Mouse (Mus musculus): ENCODE results near the gene Cldn4.
A peak's percentile ranks its signal among the peaks of the same experiment; 100 is the strongest.

Cldn4 gene

DNA sequence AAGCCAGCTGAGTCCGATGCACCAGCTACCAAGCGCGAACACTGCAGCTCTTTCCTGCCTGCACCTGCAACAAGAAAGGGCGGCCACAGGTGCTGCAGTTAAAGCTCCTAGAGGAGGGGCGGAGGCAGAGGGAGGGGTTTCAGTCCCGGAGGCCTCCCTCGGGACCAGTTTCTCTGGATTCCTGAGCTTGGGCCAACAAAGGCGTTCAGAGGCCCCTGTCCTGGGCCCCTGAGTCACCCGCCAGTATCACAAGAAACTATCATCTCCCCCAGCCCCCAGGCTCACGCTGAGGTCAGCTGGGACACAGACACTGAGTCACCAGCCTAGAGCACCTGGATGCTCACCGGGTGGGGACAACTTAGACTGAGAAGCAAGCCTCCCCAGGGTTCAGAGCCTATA, at the start of gene Cldn4:
TSS of gene Cldn4 (minus strand) at position 78 of the 399 bp plus-strand sequence.
- no peak for DNase-seq (ENCODE audit: extremely low read depth, insufficient read length, low spot score)

DNA sequence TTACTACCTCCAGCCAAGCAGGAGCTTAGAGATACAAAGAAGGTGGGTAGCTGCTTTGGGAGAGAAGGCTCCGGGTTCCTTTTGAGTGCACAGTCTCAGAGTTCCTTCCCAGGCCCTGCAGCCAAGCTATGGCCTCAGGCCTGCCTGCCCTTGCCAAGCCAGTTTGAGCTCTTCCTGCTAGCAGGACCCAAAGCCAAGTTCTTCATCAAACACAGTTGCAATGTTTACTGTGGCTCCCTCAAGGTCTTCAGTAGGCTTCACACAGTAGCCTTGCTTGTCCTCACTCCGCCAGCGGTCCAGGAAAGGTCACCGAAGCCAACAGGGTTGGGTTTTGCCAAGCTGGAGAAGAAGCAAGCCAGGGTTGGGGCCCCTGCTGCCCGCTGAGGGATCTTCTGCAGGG, 45.8 kb upstream of the Cldn4 start:
- no peak for DNase-seq (ENCODE audit: extremely low read depth, insufficient read length, low spot score)

GRCm38 (mm10) chr5:134989741-134990140, 43.0 kb upstream of the Cldn4 start:
- DNase-seq (ENCODE audit: extremely low read depth, insufficient read length, low spot score) = peak; percentile 75

DNA sequence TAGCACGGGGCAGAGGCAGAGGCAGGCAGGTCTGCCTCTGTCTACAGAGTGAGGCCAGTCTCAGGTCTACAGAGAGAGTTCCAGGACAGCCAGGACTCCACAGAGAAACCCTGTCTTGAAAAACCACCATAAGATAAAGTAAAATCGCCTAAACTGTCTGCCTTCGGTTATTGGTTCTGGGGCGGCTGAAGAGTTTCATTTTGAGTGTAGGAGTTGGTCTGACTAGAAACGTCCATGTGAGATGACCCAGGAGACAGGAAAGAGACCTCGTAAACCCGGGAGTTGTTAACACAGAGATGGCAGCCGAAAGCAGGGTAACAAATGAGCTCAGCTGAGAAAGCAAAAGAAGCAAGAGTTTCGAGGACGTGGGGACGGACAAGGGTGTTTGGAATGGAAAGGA, 42.4 kb upstream of the Cldn4 start:
- DNase-seq (ENCODE audit: extremely low read depth, insufficient read length, low spot score) = no peak

- DNase-seq (ENCODE audit: extremely low read depth, insufficient read length, low spot score) = no peak
Measured at GRCm38 (mm10) chr5:134986298-134987268, 39.8 kb upstream of the Cldn4 start.

GRCm38 (mm10) chr5:134985633-134986297, 39.0 kb upstream of the Cldn4 start, which contains the start of gene Cldn3:
Gene Cldn3, plus strand, starts transcription at chr5:134986214.
- no peak for DNase-seq (ENCODE audit: extremely low read depth, insufficient read length, low spot score)

DNA sequence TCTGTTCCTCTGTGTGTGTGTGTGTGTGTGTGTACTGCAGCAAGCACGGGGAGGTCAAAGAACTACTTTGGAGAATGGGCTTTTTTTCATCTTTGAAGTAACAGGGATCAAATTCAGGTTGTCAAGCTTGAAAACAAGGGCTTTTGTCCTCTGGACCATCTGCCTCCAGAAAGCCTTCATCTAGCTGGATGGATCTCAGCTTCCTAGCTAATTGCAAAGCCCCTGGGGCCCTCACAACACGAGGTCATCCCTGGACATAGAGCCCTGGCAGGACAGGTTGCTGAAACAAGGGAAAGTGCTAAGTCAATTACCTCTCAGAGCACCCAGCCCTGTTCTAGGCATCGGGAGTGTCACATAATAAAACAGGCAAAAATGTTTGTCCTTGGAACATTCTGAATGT, 37.0 kb upstream of the Cldn4 start:
- no peak for DNase-seq (ENCODE audit: extremely low read depth, insufficient read length, low spot score)

GRCm38 (mm10) chr5:134983111-134983510, 36.4 kb upstream of the Cldn4 start:
- no peak for DNase-seq (ENCODE audit: extremely low read depth, insufficient read length, low spot score)

DNA sequence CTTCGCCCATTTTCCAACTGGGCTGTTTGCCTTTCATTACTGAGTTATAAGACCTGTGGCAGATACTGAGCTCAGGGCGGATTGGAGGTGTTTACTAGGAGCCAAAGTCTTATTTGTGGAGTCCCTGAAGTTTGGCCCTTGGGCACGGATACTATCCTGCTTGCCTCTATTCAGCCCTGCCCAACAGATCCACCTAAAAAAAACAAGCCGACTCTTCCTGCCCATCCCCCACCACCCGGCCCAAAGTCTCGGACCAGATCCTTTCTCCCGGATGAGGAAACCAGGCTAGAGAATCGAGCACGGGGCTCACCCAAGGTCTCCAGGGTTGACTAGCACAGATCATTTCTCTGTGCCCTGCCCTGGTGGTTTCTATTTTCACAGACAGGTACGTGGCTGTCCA, 34.4 kb upstream of the Cldn4 start:
- DNase-seq (ENCODE audit: extremely low read depth, insufficient read length, low spot score) = no peak

- no peak for DNase-seq (ENCODE audit: extremely low read depth, insufficient read length, low spot score)
Measured at GRCm38 (mm10) chr5:134977837-134978236, 31.1 kb upstream of the Cldn4 start.

GRCm38 (mm10) chr5:134976577-134977250, 30.0 kb upstream of the Cldn4 start:
- DNase-seq (ENCODE audit: extremely low read depth, insufficient read length, low spot score) = no peak

DNA sequence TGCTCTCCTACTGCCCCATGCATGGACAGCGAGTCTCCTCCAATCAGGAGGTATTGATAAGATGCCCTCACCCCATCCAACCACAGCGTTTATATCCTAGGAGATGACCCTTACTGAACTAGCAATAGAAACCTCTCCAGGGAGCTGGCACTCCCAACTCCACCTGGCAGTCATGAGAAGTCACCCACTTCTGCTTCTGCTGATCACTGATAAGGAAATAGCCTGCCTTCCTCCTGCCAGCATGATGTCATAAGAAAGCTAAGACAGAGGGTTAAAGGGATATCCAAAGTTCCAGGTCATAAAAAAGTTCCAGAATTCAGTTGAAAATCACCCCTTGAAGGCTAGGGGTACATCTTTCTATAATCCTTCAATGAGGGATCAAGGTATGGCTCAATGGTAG, 29.4 kb upstream of the Cldn4 start:
- no peak for DNase-seq (ENCODE audit: extremely low read depth, insufficient read length, low spot score)

GRCm38 (mm10) chr5:134974921-134975320, 28.2 kb upstream of the Cldn4 start:
- no peak for DNase-seq (ENCODE audit: extremely low read depth, insufficient read length, low spot score)

- no peak for DNase-seq (ENCODE audit: extremely low read depth, insufficient read length, low spot score)
Measured at GRCm38 (mm10) chr5:134974294-134974693, 27.6 kb upstream of the Cldn4 start.

DNA sequence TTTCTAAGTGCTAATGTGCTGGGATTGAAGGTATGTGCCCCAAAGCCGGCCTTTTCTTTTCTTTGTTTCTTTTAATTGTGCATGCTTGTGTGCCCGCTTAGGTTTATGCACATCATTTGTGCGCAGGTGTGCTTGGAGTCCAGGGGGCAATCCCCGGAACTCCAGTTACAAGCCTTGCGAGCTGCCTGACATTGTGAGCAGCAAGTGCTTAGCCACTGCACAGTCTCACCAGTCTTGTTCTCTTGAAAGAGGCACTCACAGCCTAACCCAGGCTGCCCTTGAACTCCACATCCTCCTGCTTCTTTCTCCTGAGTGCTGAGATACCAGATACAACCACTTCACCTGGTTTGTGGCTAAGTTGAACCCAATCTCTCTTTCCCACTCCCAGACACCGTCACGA, 26.8 kb upstream of the Cldn4 start:
- DNase-seq (ENCODE audit: extremely low read depth, insufficient read length, low spot score) = no peak

DNA sequence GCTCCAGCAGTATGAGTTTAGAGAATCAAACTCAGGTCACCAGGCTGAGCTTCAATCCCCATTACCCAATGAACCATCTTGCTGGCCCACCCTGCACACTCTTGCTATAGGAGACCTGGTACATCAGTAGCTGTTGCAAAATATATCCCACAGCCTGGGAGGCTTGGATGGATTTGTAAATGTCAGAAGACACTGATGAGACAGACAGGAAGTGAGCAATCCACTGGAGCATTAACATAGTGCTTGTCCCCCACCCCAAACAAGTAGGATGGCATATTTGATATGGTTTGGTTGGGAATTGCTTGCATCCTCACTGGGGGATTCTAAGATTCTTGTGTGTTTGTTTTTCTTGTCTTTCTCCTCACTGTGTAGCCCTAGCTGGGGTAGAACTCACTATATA, 26.3 kb upstream of the Cldn4 start:
- DNase-seq (ENCODE audit: extremely low read depth, insufficient read length, low spot score) = no peak

- no peak for DNase-seq (ENCODE audit: extremely low read depth, insufficient read length, low spot score)
Measured at GRCm38 (mm10) chr5:134970671-134971070, 23.9 kb upstream of the Cldn4 start.

GRCm38 (mm10) chr5:134967164-134967944, 20.6 kb upstream of the Cldn4 start:
- DNase-seq (ENCODE audit: extremely low read depth, insufficient read length, low spot score) = no peak

GRCm38 (mm10) chr5:134965852-134966821, 19.4 kb upstream of the Cldn4 start:
- no peak for DNase-seq (ENCODE audit: extremely low read depth, insufficient read length, low spot score)
